ENCODE assay signal across 9 mouse cellular contexts in the genomic region with DNA sequence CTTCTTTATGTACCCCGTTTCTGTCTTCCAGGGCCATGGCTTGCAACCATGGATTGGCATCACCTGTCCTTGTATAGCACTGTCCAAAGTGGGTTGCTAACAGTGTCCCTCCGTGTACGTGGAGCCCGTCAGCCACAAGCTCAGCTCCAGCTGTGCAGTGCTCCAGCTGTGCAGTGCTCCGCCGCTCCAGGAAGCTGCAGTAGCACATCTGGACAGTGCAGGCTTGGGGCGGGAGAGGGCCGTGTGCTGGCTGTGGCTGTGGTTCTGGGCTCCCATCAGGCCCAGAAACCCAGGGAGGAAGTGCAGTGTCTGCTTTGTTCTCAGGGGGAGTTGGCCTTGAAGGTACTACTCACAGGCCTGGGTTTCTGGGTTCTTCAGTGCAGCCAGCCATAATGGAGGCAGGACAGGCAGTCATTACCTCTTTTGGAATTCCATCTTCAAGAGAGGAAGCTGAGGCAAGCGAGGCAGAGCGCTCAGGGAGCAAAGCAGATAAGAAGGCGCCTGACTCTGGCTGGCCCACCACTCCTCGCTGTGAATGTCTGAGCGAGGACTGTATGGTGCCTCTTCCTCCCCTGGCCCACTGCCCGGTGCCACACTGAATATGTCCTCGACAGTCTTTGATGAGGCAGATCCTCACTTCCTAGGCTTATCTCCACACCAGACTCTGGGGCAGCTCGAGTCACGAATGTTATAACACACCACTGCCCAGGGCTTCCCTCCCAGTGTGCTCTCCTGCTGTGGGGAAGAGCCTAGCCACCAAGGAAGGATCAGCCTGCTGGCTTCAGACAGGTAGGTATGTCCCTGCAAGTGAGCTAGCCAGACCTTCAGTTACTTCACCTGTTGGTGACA. TPM values are rescaled to one million over a fixed set of nuclear protein-coding genes. Genes with fewer than 3 reads are reported as not detected.
A peak's percentile ranks its signal among the peaks of the same experiment; 100 is the strongest.
DNase-seq lines count a peak whose midpoint lies in the region; ATAC-seq and TF ChIP-seq lines count a peak whose summit lies in the region.
"Had no signal": no experiment of that assay in that cellular context is flagged by ENCODE, and none has a peak within 500 bp of the region (broad histone marks: within the 10 kb centered on the region; RNA-seq: fewer than 3 reads in every experiment).

No protein-coding gene starts in this region.

- peak overlapping the region; percentile 85 to 91 for H3K27ac ChIP-seq in heart, embryonic 14.5 days (replicated peaks in 1 of 2; ENCODE audit: control insufficient read depth in 1 of 2, insufficient read depth in 1 of 2, low read depth in 2 of 2, low read length in 2 of 2)
- no peak overlapping the region for H3K27ac ChIP-seq in cerebellum, adult 2 months (ENCODE audit: insufficient read depth, low read length)
- H3K27ac ChIP-seq in forebrain, embryonic 11.5 days (ENCODE audit: low read depth, low read length), result no peak overlapping the region

- TF ChIP-seq POLR2A in cerebellum, adult 2 months (IDR thresholded peaks at IDR 0.05; ENCODE audit: borderline replicate concordance, insufficient read depth, low read length), result no peak

- H3K36me3 ChIP-seq in G1E (replicated peaks), result no peaks in the 10 kb centered on the region
- H3K36me3 ChIP-seq in heart, embryonic 14.5 days (ENCODE audit: control insufficient read depth, insufficient read depth, low read length), result no peaks in the 10 kb centered on the region
- H3K36me3 ChIP-seq in forebrain, embryonic 11.5 days (ENCODE audit: control insufficient read depth, insufficient read depth, low read length), result no peaks in the 10 kb centered on the region

- peak overlapping the region; percentile 35; the same call in 1 of the 2 replicates for H3K9ac ChIP-seq in heart, embryonic 14.5 days (ENCODE audit: low read length)
- H3K9ac ChIP-seq in forebrain, embryonic 11.5 days (ENCODE audit: low read length), result no peak overlapping the region

- no peaks in the 10 kb centered on the region for H3K9me3 ChIP-seq in G1E (replicated peaks)
- H3K9me3 ChIP-seq in heart, embryonic 14.5 days (ENCODE audit: control insufficient read depth, low read length), result no peaks in the 10 kb centered on the region
- no peaks in the 10 kb centered on the region for H3K9me3 ChIP-seq in forebrain, embryonic 11.5 days (ENCODE audit: control insufficient read depth, low read length)

- H3K27me3 ChIP-seq in G1E (ENCODE audit: insufficient read depth, low read length), result peaks cover 16% of the 10 kb centered on the region
- H3K27me3 ChIP-seq in heart, embryonic 14.5 days (ENCODE audit: control insufficient read depth, insufficient read depth, low read length), result no peaks in the 10 kb centered on the region
- H3K27me3 ChIP-seq in cerebellum, adult 2 months (ENCODE audit: control insufficient read depth, insufficient read depth, low read length), result no peaks in the 10 kb centered on the region
- H3K27me3 ChIP-seq in forebrain, embryonic 11.5 days (ENCODE audit: control insufficient read depth, insufficient read depth, low read length), result no peaks in the 10 kb centered on the region

- peak overlapping the region; percentile 43 for H3K4me2 ChIP-seq in heart, embryonic 14.5 days (ENCODE audit: low read length)
- H3K4me2 ChIP-seq in forebrain, embryonic 11.5 days (ENCODE audit: low read depth, low read length, severe bottlenecking), result no peak overlapping the region

- no peak for ATAC-seq in CD4-positive, CD25-positive, alpha-beta regulatory T cell, adult 4 months
- peak; percentile 64 for ATAC-seq in G1E (ENCODE audit: extremely low read depth, insufficient number of reproducible peaks, low FRiP score, poor library complexity, severe bottlenecking)
- ATAC-seq in heart, embryonic 14.5 days (ENCODE audit: insufficient number of reproducible peaks, insufficient read depth, low FRiP score, low read depth), result peak; percentile 66
- no peak for ATAC-seq in forebrain, embryonic 11.5 days (replicated peaks; ENCODE audit: low FRiP score)

- H3K4me1 ChIP-seq in G1E (ENCODE audit: insufficient read depth, low read depth, low read length), result peaks cover 60% of the 10 kb centered on the region
- H3K4me1 ChIP-seq in heart, embryonic 14.5 days (ENCODE audit: control insufficient read depth in 2 of 2, insufficient read depth in 2 of 2, low read length in 2 of 2), result peaks cover 52 to 53% of the 10 kb centered on the region in 2 experiments
- H3K4me1 ChIP-seq in cerebellum, adult 2 months (ENCODE audit: control insufficient read depth, insufficient read depth, low read length), result peaks cover 8% of the 10 kb centered on the region; the same call in 1 of the 2 replicates
- peaks cover 3% of the 10 kb centered on the region; the same call in 1 of the 2 replicates for H3K4me1 ChIP-seq in forebrain, embryonic 11.5 days (replicated peaks; ENCODE audit: control insufficient read depth, insufficient read depth, low read length)

- DNase-seq in CD4-positive, CD25-positive, alpha-beta regulatory T cell, adult 2 months (ENCODE audit: low read depth, low spot score), result peak; percentile 36
- DNase-seq in G1E (ENCODE audit: low spot score), result peak; percentile 32
- DNase-seq in lung, postnatal 10 days, result peak; percentile 57
- DNase-seq in testis, postnatal 10 days (ENCODE audit: low spot score), result no peak
- DNase-seq in cerebellum, adult 2 months, result no peak
- DNase-seq in forebrain, embryonic 11.5 days (ENCODE audit: low spot score), result no peak
- DNase-seq: right cerebral cortex, postnatal 4 days had no signal

- TF ChIP-seq CTCF in G1E (IDR thresholded peaks at IDR 0.05; ENCODE audit: low read depth, low read length), result no peak
- no peak for TF ChIP-seq CTCF in cerebellum, adult 2 months (IDR thresholded peaks at IDR 0.05; ENCODE audit: borderline replicate concordance, insufficient read depth, low read depth, low read length)

- WGBS in heart, embryonic 14.5 days, result 22% methylated on average over 17 of the region's 17 CpGs
- WGBS in cerebellum, adult 2 months, result 57% methylated on average over 17 of the region's 17 CpGs
- WGBS in forebrain, embryonic 11.5 days, result 77% methylated on average over 17 of the region's 17 CpGs

- H3K4me3 ChIP-seq in G1E (ENCODE audit: low read depth, low read length), result peak overlapping the region; percentile 25; the same call in 1 of the 2 replicates
- no peak overlapping the region for H3K4me3 ChIP-seq in heart, embryonic 14.5 days (ENCODE audit: control insufficient read depth in 1 of 2, insufficient read depth in 1 of 2, low read depth in 1 of 2, low read length in 2 of 2)
- H3K4me3 ChIP-seq in cerebellum, adult 2 months (replicated peaks; ENCODE audit: insufficient read depth, low read depth, low read length), result no peak overlapping the region
- no peak overlapping the region for H3K4me3 ChIP-seq in forebrain, embryonic 11.5 days (ENCODE audit: low read depth, low read length)

RNA-seq across cellular contexts. Expression of gene Furin, which starts 39.4 kb away (rescaled TPM):
- polyA plus RNA-seq in CD4-positive, CD25-positive, alpha-beta regulatory T cell, adult 4 months (2017; shearing (Covaris generic)), result 1 to 10 TPM; 5.5 to 7.3 TPM
- total RNA-seq in G1E (2014; fragmentation: Nextera tagmentation), result 25.1 and 26.0 TPM in 2 replicates
- total RNA-seq in G1E (2017), result 16.2 and 21.3 TPM in 2 replicates
- polyA plus RNA-seq in G1E (2012), result 30.4 and 33.0 TPM in 2 replicates
- 17.9 and 25.2 TPM in 2 replicates for polyA plus RNA-seq in heart, embryonic 14.5 days (2014; fragmentation: Nextera tagmentation; extraction: Ambion mirVana)
- polyA plus RNA-seq in cerebellum, adult 2 months (2012; rRNA removed), result 34.4 and 37.3 TPM in 2 replicates
- polyA plus RNA-seq in forebrain, embryonic 11.5 days (2014; fragmentation: Nextera tagmentation; extraction: Ambion mirVana), result 6.0 and 6.2 TPM in 2 replicates

RNA-seq across cellular contexts. Expression of gene Fes, which starts 56.9 kb away (rescaled TPM):
- 1 to 10 TPM in 1 of 2 experiments, under 1 TPM in 1; 0.11 to 2.5 TPM for polyA plus RNA-seq in CD4-positive, CD25-positive, alpha-beta regulatory T cell, adult 4 months (2017; shearing (Covaris generic))
- total RNA-seq in G1E (2014; fragmentation: Nextera tagmentation), result 1.5 and 2.7 TPM in 2 replicates
- 5.4 TPM in 2 replicates for total RNA-seq in G1E (2017)
- polyA plus RNA-seq in G1E (2012), result 3.4 and 4.9 TPM in 2 replicates
- polyA plus RNA-seq in heart, embryonic 14.5 days (2014; fragmentation: Nextera tagmentation; extraction: Ambion mirVana), result 12.3 and 13.5 TPM in 2 replicates
- polyA plus RNA-seq in cerebellum, adult 2 months (2012; rRNA removed), result 4.2 and 4.9 TPM in 2 replicates
- 7.7 and 8.3 TPM in 2 replicates for polyA plus RNA-seq in forebrain, embryonic 11.5 days (2014; fragmentation: Nextera tagmentation; extraction: Ambion mirVana)

Comparison
In these comparisons a context has a peak if more than half of its experiments do, and no peak if none do; other contexts are left out.
1. DNase-seq: peak in CD4-positive, CD25-positive, alpha-beta regulatory T cell, adult 2 months (single experiment), G1E (single experiment) and lung, postnatal 10 days (single experiment); none in testis, postnatal 10 days (single experiment), cerebellum, adult 2 months (0 of 2) and forebrain, embryonic 11.5 days (single experiment).
2. ATAC-seq: peak in G1E (single experiment) and heart, embryonic 14.5 days (single experiment); none in CD4-positive, CD25-positive, alpha-beta regulatory T cell, adult 4 months (single experiment) and forebrain, embryonic 11.5 days (single experiment).
3. H3K27ac ChIP-seq: peak in heart, embryonic 14.5 days (2 of 2); none in cerebellum, adult 2 months (single experiment) and forebrain, embryonic 11.5 days (single experiment).